Mouse (Mus musculus) CH12.LX (cell line): ENCODE data around the gene Nhp2. TPM values are rescaled to one million over a fixed set of nuclear protein-coding genes. Genes with fewer than 3 reads are reported as not detected.

Experiments used
- DNase-seq: peaks from one replicate; pipeline ENCODE4 v3.0.0-alpha.2; 2013; ENCODE audit errors: extremely low read depth
- H3K27ac ChIP-seq: 2 replicates; pipeline ENCODE4 v1.5.1; 2012; ENCODE audit warnings: low read depth, mild to moderate bottlenecking, control low read depth, moderate library complexity; ENCODE audit not compliant: insufficient read depth
- H3K27me3 ChIP-seq: replicated peaks from 2 replicates; pipeline ENCODE3; 2012; ENCODE audit warnings: inconsistent platforms
- H3K36me3 ChIP-seq, 2 experiments: replicated peaks in 1 of 2; 2 replicates each; pipeline versions ENCODE3 to v1.6.1; 2012; ENCODE audit warnings: inconsistent platforms in 1 of 2, low read length in 1 of 2, mild to moderate bottlenecking in 1 of 2, mixed read lengths in 1 of 2, moderate library complexity in 1 of 2; ENCODE audit not compliant: control insufficient read depth in 1 of 2, insufficient read depth in 1 of 2
- H3K4me1 ChIP-seq, 2 experiments: 2 replicates each; pipeline ENCODE4 v1.6.1; 2012; ENCODE audit warnings: inconsistent platforms in 1 of 2, moderate library complexity in 1 of 2; ENCODE audit not compliant: insufficient read depth in 2 of 2, control insufficient read depth in 1 of 2
- H3K4me2 ChIP-seq: 2 replicates; pipeline ENCODE4 v1.6.1; 2012; ENCODE audit warnings: low read depth, mild to moderate bottlenecking, control low read depth; ENCODE audit not compliant: poor library complexity, insufficient read depth, severe bottlenecking
- H3K4me3 ChIP-seq, 3 experiments: fragments of 150-350 bp in 1 of 3; sonication (generic) in 1 of 3; replicated peaks in 1 of 3; 2 replicates each; pipeline versions ENCODE3 to v1.5.1; 2011 to 2012; ENCODE audit warnings: low read depth in 2 of 3, low read length in 2 of 3, mild to moderate bottlenecking in 2 of 3, moderate library complexity in 2 of 3, control low read depth in 1 of 3, improper control_type of control experiment in 1 of 3, inconsistent platforms in 1 of 3, mixed read lengths in 1 of 3; ENCODE audit not compliant: poor library complexity in 1 of 3
- H3K79me2 ChIP-seq: replicated peaks from 2 replicates; pipeline ENCODE4 v1.6.1; 2012; ENCODE audit warnings: mild to moderate bottlenecking, moderate library complexity; ENCODE audit not compliant: control insufficient read depth, poor library complexity, insufficient read depth, severe bottlenecking; ENCODE audit errors: extremely low read depth
- H3K9ac ChIP-seq: 2 replicates; pipeline ENCODE4 v1.6.1; 2012; ENCODE audit warnings: low read depth, mild to moderate bottlenecking, control low read depth, moderate library complexity; ENCODE audit not compliant: insufficient read depth
- H3K9me3 ChIP-seq: replicated peaks from 2 replicates; pipeline ENCODE3; 2012; ENCODE audit warnings: low read length, inconsistent platforms, mixed read lengths
- CHD2 ChIP-seq: IDR thresholded peaks from 2 replicates; pipeline ENCODE4 v1.6.1; 2011; ENCODE audit warnings: low read length, improper control_type of control experiment
- CTCF ChIP-seq, 2 experiments: IDR thresholded peaks in 1 of 2; conservative IDR thresholded peaks in 1 of 2; 2 replicates each; pipeline ENCODE4 v1.5.1; 2011 to 2012; ENCODE audit warnings: low read depth in 2 of 2, low read length in 2 of 2, improper control_type of control experiment in 1 of 2, inconsistent platforms in 1 of 2, mild to moderate bottlenecking in 1 of 2, moderate library complexity in 1 of 2
- POLR2A ChIP-seq: IDR thresholded peaks from 2 replicates; pipeline ENCODE4 v1.6.1; 2011; ENCODE audit warnings: low read depth, mild to moderate bottlenecking, improper control_type of control experiment, low read length
- RAD21 ChIP-seq: IDR thresholded peaks from 2 replicates; pipeline ENCODE4 v1.6.1; 2011; ENCODE audit warnings: low read depth, mild to moderate bottlenecking, low read length, improper control_type of control experiment, moderate library complexity
- SMC3 ChIP-seq: IDR thresholded peaks from 2 replicates; pipeline ENCODE4 v1.6.1; 2011; ENCODE audit warnings: low read depth, low read length, improper control_type of control experiment
- TCF12 ChIP-seq: IDR thresholded peaks from 2 replicates; pipeline ENCODE4 v1.6.1; 2014; ENCODE audit warnings: low read depth, mild to moderate bottlenecking, inconsistent platforms, low read length, improper control_type of control experiment
- ZKSCAN1 ChIP-seq: IDR thresholded peaks from 2 replicates; pipeline ENCODE4 v1.6.1; 2012; ENCODE audit warnings: low read depth, inconsistent platforms, low read length, improper control_type of control experiment, borderline replicate concordance
- ZNF384 ChIP-seq: IDR thresholded peaks from 2 replicates; pipeline ENCODE4 v1.6.1; 2012; ENCODE audit warnings: low read depth, low read length, improper control_type of control experiment, inconsistent platforms
- dilution Hi-C: fragments of 300-500 bp; cut with MboI; formaldehyde crosslinking; loops from 2 replicates; pipeline ENCODE4 v1.14.3; 2020; ENCODE audit warnings: low sequenced_read_pairs; ENCODE audit not compliant: extremely low pct_unique_long_range_greater_than_20kb, extremely low pct_ligation_motif_present
- in situ Hi-C: fragments of 300-500 bp; cut with MboI; formaldehyde crosslinking; loops from 3 replicates; pipeline ENCODE4 v1.14.3; 2019; ENCODE audit warnings: low sequenced_read_pairs, low pct_ligation_motif_present, low pct_unique_long_range_greater_than_20kb, mixed read lengths
- polyA plus RNA-seq: library from polyadenylated mRNA; unstranded; fragments of >175 nt; gene quantifications from 2 replicates; pipeline ENCODE4 v1.2.1, GENCODE M21; 2012; ENCODE audit warnings: low read depth; ENCODE audit not compliant: insufficient read length
- total RNA-seq, 2 experiments: library from RNA; depleted of rRNA; stranded (reverse); fragments of 300-350 nt in 1 of 2; fragments of >200 nt in 1 of 2; gene quantifications; 2 replicates each; pipeline ENCODE4 v1.2.3; 2012 to 2014

Nhp2 gene
- total and polyA plus RNA-seq, 3 experiments = 489 to 847 (median 722) TPM

GRCm38 (mm10) chr11:51618894-51619408 is 584 bp upstream of the Nhp2 start:
- Histone ChIP-seq H3K4me3 (peak overlapping the region; percentile 54 to 93 (median 64)), H3K27ac (peak overlapping the region; percentile 26), H3K27me3 (no peaks in the 10 kb centered on the region), H3K79me2 (peaks cover 28% of the 10 kb centered on the region), H3K36me3 (peaks cover 28 to 30% of the 10 kb centered on the region in 2 experiments), H3K9ac (peak overlapping the region; percentile 24), H3K4me1 (peaks cover 16 to 54% of the 10 kb centered on the region in 2 experiments), H3K4me2 (peak overlapping the region; percentile 0; the same call in 1 of the 2 replicates), H3K9me3 (no peaks in the 10 kb centered on the region)
- DNase-seq = no peak
- in situ Hi-C loops = loop anchor here (10.0 kb wide), 1 partner anchor 66 kb away; the partner anchor contains the start of gene 0610009B22Rik
- TF ChIP-seq ZNF384 = peak; percentile 76
- no peak for TF ChIP-seq TCF12
- dilution Hi-C loops = no loop called here

- Histone ChIP-seq H3K27ac (peak overlapping the region; percentile 63), H3K27me3 (no peaks in the 10 kb centered on the region), H3K9ac (peak overlapping the region; percentile 87), H3K36me3 (peaks cover 39 to 41% of the 10 kb centered on the region in 2 experiments), H3K4me1 (peaks cover 12 to 56% of the 10 kb centered on the region in 2 experiments), H3K9me3 (no peaks in the 10 kb centered on the region), H3K4me2 (peak overlapping the region; percentile 84), H3K79me2 (peaks cover 28% of the 10 kb centered on the region), H3K4me3 (peak overlapping the region; percentile 64 to 93 (median 68))
- TF ChIP-seq RAD21 (no peak), CTCF (conservative IDR thresholded peaks at IDR 0.05 in 1 of 2, IDR thresholded peaks at IDR 0.05 in 1 of 2; ENCODE audit: low read depth in 2 of 2, low read length in 2 of 2) (no peak), SMC3 (no peak), CHD2 (no peak), ZKSCAN1 (no peak)
- DNase-seq = no peak
- dilution Hi-C loops (no loop called here), in situ Hi-C loops (no loop called here)
Measured at GRCm38 (mm10) chr11:51620084-51620483, 549 bp downstream of the Nhp2 start.

- Histone ChIP-seq H3K79me2 (peaks cover 28% of the 10 kb centered on the region), H3K27me3 (no peaks in the 10 kb centered on the region), H3K9me3 (no peaks in the 10 kb centered on the region), H3K9ac (no peak overlapping the region), H3K27ac (no peak overlapping the region), H3K4me1 (peaks cover 12 to 58% of the 10 kb centered on the region in 2 experiments), H3K4me2 (no peak overlapping the region), H3K4me3 (no peak overlapping the region)
- dilution Hi-C loops (no loop called here), in situ Hi-C loops (no loop called here)
- no peak for DNase-seq
- TF ChIP-seq RAD21 = no peak
- no peak for TF ChIP-seq POLR2A
- TF ChIP-seq, all 38 proteins: peak for 0
- peaks cover 52 to 56% of the 10 kb centered on the region in 2 experiments for H3K36me3 ChIP-seq
Measured at GRCm38 (mm10) chr11:51621776-51622175, 2.2 kb downstream of the Nhp2 start.
